Mouse (Mus musculus) forebrain, embryonic 10.5 days (tissue): Measurements from ENCODE around the gene Hhex. TPM values are rescaled to one million over a fixed set of nuclear protein-coding genes. Genes with fewer than 3 reads are reported as not detected.

Experiments
- polyA plus RNA-seq: library from polyadenylated mRNA; unstranded; fragments of >200 nt; fragmentation: Nextera tagmentation; extraction: Ambion mirVana; gene quantifications from 2 replicates; pipeline ENCODE4 v1.2.1, GENCODE M21; 2016

Hhex gene
- polyA plus RNA-seq, 1 experiment from 2014 or later: 4.2 TPM

Other genes starting within 250 kb of the Hhex start
- 109 and 112 TPM in 2 replicates for gene March5, start 227.3 kb upstream of the Hhex start, polyA plus RNA-seq
- 0.69 and 0.95 TPM in 2 replicates for gene Cpeb3, start 226.2 kb upstream of the Hhex start, polyA plus RNA-seq
- gene Ide, start 97.0 kb upstream of the Hhex start, polyA plus RNA-seq: 63.8 and 66.1 TPM in 2 replicates
- 97.8 and 98.3 TPM in 2 replicates for gene Kif11, start 58.4 kb upstream of the Hhex start, polyA plus RNA-seq
- 9.3 and 9.6 TPM in 2 replicates for gene Exoc6, start 115.6 kb downstream of the Hhex start, polyA plus RNA-seq